Mouse (Mus musculus) liver, embryonic 14.5 days (tissue): ENCODE measurements around the gene Nedd4. TPM values are rescaled to one million over a fixed set of nuclear protein-coding genes. Genes with fewer than 3 reads are reported as not detected.

Experiments
- ATAC-seq: fragments of 200-750 bp; cut with Nextera tagmentation; 2 replicates; pipeline ENCODE4 v1.8.0; 2017; ENCODE audit warnings: moderate number of reproducible peaks, mild to moderate bottlenecking, moderate library complexity; ENCODE audit not compliant: insufficient read depth
- DNase-seq, 3 experiments: peaks; one replicate each; pipeline ENCODE4 v3.0.0-alpha.2; 2012 to 2013; ENCODE audit warnings: low read depth in 3 of 3, low spot score in 3 of 3
- H3K27ac ChIP-seq: fragments of 300-500 bp; sonication (generic); 2 replicates; pipeline ENCODE4 v1.5.1; 2014; ENCODE audit warnings: moderate library complexity, mild to moderate bottlenecking, control low read depth, inconsistent platforms
- H3K27me3 ChIP-seq: fragments of 300-500 bp; sonication (generic); 2 replicates; pipeline ENCODE4 v1.6.1; 2014; ENCODE audit warnings: mild to moderate bottlenecking, low read length, moderate library complexity; ENCODE audit not compliant: control insufficient read depth, insufficient read depth
- H3K36me3 ChIP-seq: fragments of 300-500 bp; sonication (generic); replicated peaks from 2 replicates; pipeline ENCODE4 v1.6.1; 2014; ENCODE audit warnings: low read depth; ENCODE audit not compliant: control insufficient read depth, insufficient read depth
- H3K4me1 ChIP-seq, 2 experiments: fragments of 200-500 bp in 1 of 2; fragments of 300-500 bp in 1 of 2; sonication (generic) in 1 of 2; replicated peaks; 2 replicates each; pipeline ENCODE4 v1.6.1; 2012 to 2014; ENCODE audit warnings: antibody characterized with exemption in 1 of 2, inconsistent platforms in 1 of 2, low read length in 1 of 2; ENCODE audit not compliant: control insufficient read depth in 2 of 2, insufficient read depth in 2 of 2
- H3K4me2 ChIP-seq: fragments of 300-500 bp; sonication (generic); 2 replicates; pipeline ENCODE4 v1.6.1; 2014; ENCODE audit warnings: low read depth, mild to moderate bottlenecking, control low read depth, moderate library complexity
- H3K4me3 ChIP-seq, 2 experiments: fragments of 200-500 bp in 1 of 2; fragments of 300-500 bp in 1 of 2; sonication (generic) in 1 of 2; 2 replicates each; pipeline ENCODE4 v1.5.1; 2012 to 2014; ENCODE audit warnings: low read depth in 2 of 2, low read length in 2 of 2, mild to moderate bottlenecking in 2 of 2, control low read depth in 1 of 2, inconsistent platforms in 1 of 2, moderate library complexity in 1 of 2; ENCODE audit not compliant: insufficient read depth in 1 of 2
- H3K9ac ChIP-seq: fragments of 300-500 bp; sonication (generic); replicated peaks from 2 replicates; pipeline ENCODE4 v1.6.1; 2014; ENCODE audit warnings: mild to moderate bottlenecking, control low read depth, moderate library complexity
- H3K9me3 ChIP-seq: fragments of 300-500 bp; sonication (generic); 2 replicates; pipeline ENCODE4 v1.6.1; 2016; ENCODE audit warnings: low read length, mixed read lengths; ENCODE audit not compliant: control insufficient read depth
- CTCF ChIP-seq: IDR thresholded peaks from 2 replicates; pipeline ENCODE4 v1.5.1; 2016; ENCODE audit warnings: antibody characterized with exemption, low read depth, control low read depth
- EP300 ChIP-seq: IDR thresholded peaks from 2 replicates; pipeline ENCODE4 v1.6.1; 2016; ENCODE audit warnings: antibody characterized with exemption, low read depth
- WGBS: fragments of 180-500 bp; shearing (Covaris S2); extraction: QIAGEN DNeasy Blood & Tissue Kit; methylation state at CpG from one replicate; pipeline ENCODE4 v1.1.7; 2014; ENCODE audit not compliant: insufficient replicate concordance; 5-methylcytosine and 5-hydroxymethylcytosine counted together
- polyA plus RNA-seq, 2 experiments: library from polyadenylated mRNA; depleted of rRNA in 1 of 2; stranded (reverse) in 1 of 2; unstranded in 1 of 2; fragments of >200 nt; fragmentation: Nextera tagmentation in 1 of 2; extraction: Ambion mirVana in 1 of 2; gene quantifications; 2 replicates each; pipeline versions ENCODE4 v1.2.1 to v1.2.3; 2012 to 2014

Gene Nedd4
- 63.8 and 87.8 TPM in 2 replicates for polyA plus RNA-seq (2012; rRNA removed)
- 86.9 and 98.6 TPM in 2 replicates for polyA plus RNA-seq (2014; fragmentation: Nextera tagmentation; extraction: Ambion mirVana)

GRCm38 (mm10) chr9:72661895-72662661 lies at the start of gene Nedd4:
TSS of gene Nedd4 (plus strand) at chr9:72662346.
- peaks cover 26 to 27% of the 10 kb centered on the region in 2 experiments for H3K4me1 ChIP-seq
- peak; percentile 93 for ATAC-seq
- no peaks in the 10 kb centered on the region for H3K27me3 ChIP-seq
- H3K27ac ChIP-seq = peak within 1 kb of the TSS; percentile 91
- no peak for TF ChIP-seq CTCF
- 0 out of 2 replicates have a peak, but pooled peaks have one; percentile 16 for TF ChIP-seq EP300
- peaks cover 15% of the 10 kb centered on the region for H3K36me3 ChIP-seq
- H3K4me2 ChIP-seq = peak within 1 kb of the TSS; percentile 94
- peak within 1 kb of the TSS; percentile 89 for H3K9ac ChIP-seq
- under 1% methylated on average over 78 of the region's 83 CpGs for WGBS
- H3K9me3 ChIP-seq = no peaks in the 10 kb centered on the region
- peak; percentile 78 to 80 (median 78) for DNase-seq
- peak within 1 kb of the TSS; percentile 75 to 76 for H3K4me3 ChIP-seq

- no peak overlapping the region for H3K4me3 ChIP-seq
- 71% methylated on average over 2 of the region's 2 CpGs for WGBS
- no peaks in the 10 kb centered on the region for H3K4me1 ChIP-seq
- H3K36me3 ChIP-seq = no peaks in the 10 kb centered on the region; the same call in none of the 2 replicates
- no peaks in the 10 kb centered on the region for H3K27me3 ChIP-seq
- no peak overlapping the region for H3K4me2 ChIP-seq
- H3K27ac ChIP-seq = no peak overlapping the region
- TF ChIP-seq CTCF (no peak), EP300 (no peak)
- no peak for DNase-seq
- H3K9ac ChIP-seq = no peak overlapping the region
- no peaks in the 10 kb centered on the region for H3K9me3 ChIP-seq
- no peak for ATAC-seq
Observed at GRCm38 (mm10) chr9:72613884-72614283, 48.3 kb upstream of the Nedd4 start.

- Histone ChIP-seq H3K4me2 (no peak overlapping the region), H3K27ac (no peak overlapping the region), H3K36me3 (no peaks in the 10 kb centered on the region; the same call in none of the 2 replicates), H3K9ac (no peak overlapping the region), H3K9me3 (no peaks in the 10 kb centered on the region), H3K4me1 (no peaks in the 10 kb centered on the region), H3K27me3 (no peaks in the 10 kb centered on the region), H3K4me3 (no peak overlapping the region)
- whole genome bisulfite sequencing = 82% methylated on average over 6 of the region's 6 CpGs
- TF ChIP-seq CTCF = no peak
- TF ChIP-seq EP300 = no peak
- no peak for DNase-seq
- no peak for ATAC-seq
Observed at GRCm38 (mm10) chr9:72614786-72615480, 47.2 kb upstream of the Nedd4 start.

- no peak overlapping the region for H3K9ac ChIP-seq
- no peak for ATAC-seq
- 66% methylated on average over 3 of the region's 3 CpGs for WGBS
- no peaks in the 10 kb centered on the region for H3K4me1 ChIP-seq
- H3K27ac ChIP-seq = no peak overlapping the region
- no peak for DNase-seq
- H3K4me2 ChIP-seq = no peak overlapping the region
- no peak overlapping the region for H3K4me3 ChIP-seq
- H3K9me3 ChIP-seq = no peaks in the 10 kb centered on the region
- no peaks in the 10 kb centered on the region; the same call in none of the 2 replicates for H3K36me3 ChIP-seq
- no peaks in the 10 kb centered on the region for H3K27me3 ChIP-seq
- TF ChIP-seq EP300 (no peak), CTCF (no peak)
Observed at GRCm38 (mm10) chr9:72618037-72618436, 44.1 kb upstream of the Nedd4 start.

GRCm38 (mm10) chr9:72623605-72624004 lies 38.5 kb upstream of the Nedd4 start:
- ATAC-seq (no peak), DNase-seq (no peak)
- peaks cover 0 to 2% of the 10 kb centered on the region in 2 experiments; a peak in 1 of 4 replicates for H3K4me1 ChIP-seq
- TF ChIP-seq CTCF (no peak), EP300 (no peak)
- no peak overlapping the region for H3K4me2 ChIP-seq
- no peak overlapping the region for H3K4me3 ChIP-seq
- no peaks in the 10 kb centered on the region for H3K27me3 ChIP-seq
- no peaks in the 10 kb centered on the region for H3K36me3 ChIP-seq
- no peak overlapping the region for H3K27ac ChIP-seq
- 59% methylated on average over 1 of the region's 1 CpGs for WGBS
- H3K9me3 ChIP-seq = no peaks in the 10 kb centered on the region
- H3K9ac ChIP-seq = no peak overlapping the region
